Mouse (Mus musculus) Muller cell, postnatal 12 days (primary cell): ENCODE data around the gene Bnip1.

Experiments
- DNase-seq: peaks from one replicate; pipeline ENCODE4 v3.0.0-alpha.2; 2015; ENCODE audit errors: inconsistent ontology term

Gene Bnip1

DNA sequence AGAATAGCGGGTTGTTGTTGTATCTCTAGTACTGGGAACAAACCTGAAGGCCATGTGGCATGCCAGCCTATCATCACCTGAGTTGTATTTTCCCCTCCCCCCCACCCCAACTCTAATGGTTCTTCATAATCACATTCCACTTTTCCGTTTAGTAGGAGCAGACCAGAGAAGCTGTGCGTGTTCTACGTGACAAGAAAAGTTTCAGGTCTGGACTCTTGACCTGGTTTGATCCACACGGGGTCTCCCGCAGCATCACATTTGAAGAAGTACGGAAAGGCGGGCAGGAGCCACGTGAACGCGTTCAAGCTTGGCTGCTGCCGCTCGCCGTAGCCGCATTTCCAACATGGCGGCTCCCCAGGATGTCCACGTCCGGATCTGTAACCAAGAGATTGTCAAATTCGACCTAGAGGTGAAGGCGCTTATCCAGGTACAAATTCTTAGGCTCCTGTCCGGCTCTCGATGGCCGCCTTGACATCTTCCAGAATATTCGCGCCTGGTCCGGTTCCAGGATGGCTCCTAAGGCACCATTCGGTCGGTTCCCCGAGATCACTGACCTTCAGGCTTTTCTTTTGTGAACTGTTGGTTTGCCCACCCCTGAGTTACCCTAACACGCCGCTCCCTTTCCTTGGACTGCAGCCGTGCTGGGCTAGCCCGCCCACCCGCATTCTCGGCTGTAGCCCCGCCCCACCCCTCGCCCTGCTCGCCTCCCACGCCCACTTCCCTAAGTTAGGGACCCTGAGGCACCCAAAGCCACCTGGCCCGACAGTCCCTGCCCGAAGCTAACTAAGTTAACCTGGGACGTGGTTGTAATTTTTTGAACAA is at the start of gene Bnip1:
Gene Bnip1 (plus strand): TSS at position 317 of the 822 bp plus-strand sequence.
- DNase-seq = peak; percentile 70

DNA sequence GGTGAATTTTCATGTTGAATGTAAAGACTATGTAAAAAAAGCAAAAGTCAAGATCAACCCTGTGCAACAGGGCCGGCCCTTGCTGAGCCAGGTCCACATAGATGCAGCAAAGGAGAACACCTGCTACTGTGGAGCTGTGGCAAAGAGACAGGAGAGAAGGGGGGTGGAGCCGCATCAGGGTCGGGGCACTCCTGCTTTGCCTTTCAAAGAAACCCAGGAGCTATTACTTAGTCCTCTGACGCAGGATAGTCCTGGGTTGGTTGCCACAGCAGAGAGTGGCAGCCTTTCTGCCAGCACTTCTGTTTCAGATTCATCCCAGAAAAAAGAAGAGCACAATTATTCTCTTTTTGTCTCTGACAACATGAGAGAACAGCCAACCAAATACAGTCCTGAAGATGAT is 38.3 kb upstream of the Bnip1 start:
- DNase-seq = no peak

DNA sequence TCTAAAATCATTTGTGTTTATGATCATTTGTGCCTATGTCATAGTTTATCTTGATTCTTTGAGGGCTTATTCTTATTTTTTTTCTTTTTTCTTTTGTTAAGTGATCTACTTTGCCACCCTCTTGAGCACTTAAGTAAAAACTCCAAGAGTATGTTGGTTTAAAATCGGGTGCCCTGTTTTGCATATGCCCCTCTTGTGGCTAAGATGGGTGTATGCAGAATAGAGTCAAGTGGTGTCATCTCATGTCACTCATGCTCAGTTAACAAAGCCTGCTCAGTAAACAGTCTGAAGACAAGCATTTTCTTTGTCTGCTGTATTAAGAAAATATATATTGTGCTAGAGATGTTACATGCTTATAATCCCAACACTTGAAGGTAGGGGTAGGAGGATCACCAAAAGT is 37.6 kb upstream of the Bnip1 start:
- no peak for DNase-seq

DNA sequence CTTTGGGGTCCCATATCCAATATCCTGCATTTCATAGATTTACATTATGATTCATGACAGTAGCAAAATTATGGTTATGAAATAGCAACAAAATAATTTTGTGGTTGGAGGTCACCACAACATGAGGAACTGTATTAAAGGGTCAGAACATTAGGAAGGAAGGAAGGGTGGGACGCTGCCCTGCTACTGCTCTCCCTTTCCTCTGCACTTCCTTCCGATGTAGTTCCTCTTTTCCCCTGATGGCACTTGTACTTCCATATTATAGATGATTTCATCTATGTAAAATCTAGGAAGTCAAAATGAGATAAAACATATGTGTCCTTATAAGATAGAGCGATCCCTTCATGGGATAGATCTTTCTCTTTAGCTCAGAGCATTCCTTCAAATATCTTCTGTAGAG is 30.9 kb upstream of the Bnip1 start:
- no peak for DNase-seq

DNA sequence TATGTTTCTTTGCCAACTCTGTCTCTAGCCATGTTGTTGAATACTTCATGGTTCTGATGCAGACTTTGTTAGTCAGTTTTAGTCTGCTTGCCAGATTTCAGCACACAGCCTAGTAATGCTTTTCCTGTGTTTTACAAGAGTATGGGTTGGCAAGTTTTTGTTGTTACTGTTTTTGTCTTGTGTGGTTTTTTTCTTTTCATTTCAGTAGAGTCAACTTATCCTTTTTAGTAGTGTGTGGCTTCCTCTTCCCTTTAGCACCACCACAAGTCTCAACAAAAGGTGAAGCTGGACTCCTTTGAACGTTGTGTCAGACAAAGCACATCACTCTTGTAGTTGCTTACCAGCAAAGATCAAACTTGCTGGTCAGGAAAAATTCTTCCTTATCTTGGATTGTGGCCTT is 28.6 kb upstream of the Bnip1 start:
- DNase-seq = no peak

DNA sequence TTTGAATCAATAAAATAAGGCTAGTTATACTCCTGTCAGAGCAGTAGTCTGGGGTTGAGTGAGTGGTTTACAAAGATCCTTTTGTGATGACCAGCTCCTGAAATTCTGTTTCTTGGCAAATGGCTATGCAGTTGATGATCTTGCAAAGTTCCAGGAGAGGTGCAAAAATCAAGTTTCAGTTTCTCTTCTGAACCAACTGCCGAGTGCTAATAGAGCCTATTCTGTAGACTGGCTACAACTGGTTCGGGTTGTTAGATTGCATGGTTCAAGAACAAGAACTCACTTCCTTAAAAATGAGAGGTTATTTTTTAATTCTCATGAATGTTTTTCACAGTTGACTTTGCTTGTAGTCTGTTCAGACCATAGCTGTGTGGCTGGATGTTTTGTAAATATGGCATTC is 27.4 kb upstream of the Bnip1 start:
- DNase-seq = peak; percentile 50

DNA sequence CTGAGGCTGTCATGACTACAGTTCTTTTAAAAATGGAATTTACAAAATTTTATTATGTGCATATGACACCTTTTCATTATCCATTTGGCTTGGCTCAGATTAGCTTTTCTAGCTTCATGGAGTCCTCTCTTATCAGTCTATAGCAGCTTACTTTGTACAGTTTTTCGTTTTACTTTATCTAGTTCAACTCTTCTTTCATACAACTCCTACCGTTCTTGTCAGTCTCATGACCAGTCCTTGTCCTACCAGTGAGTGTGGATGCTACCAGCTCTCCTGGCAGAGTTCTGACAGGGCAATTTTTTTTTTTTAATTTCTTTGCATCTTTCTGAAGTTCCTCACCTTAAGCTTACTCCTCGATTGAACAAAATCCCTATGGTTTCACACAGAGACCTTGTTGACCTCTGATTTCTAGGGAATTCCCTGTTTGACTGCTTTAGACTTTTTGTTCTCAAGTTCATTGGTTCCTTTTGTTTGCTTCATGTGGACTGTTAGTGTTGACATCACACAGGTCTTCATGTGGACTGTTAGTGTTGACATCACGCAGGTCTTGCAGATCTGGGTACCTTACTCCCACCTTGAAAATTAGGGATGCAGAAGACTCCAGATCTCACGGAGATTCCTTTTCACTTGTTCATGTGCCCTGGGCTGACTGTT is 13.6 kb upstream of the Bnip1 start:
- DNase-seq = no peak

DNA sequence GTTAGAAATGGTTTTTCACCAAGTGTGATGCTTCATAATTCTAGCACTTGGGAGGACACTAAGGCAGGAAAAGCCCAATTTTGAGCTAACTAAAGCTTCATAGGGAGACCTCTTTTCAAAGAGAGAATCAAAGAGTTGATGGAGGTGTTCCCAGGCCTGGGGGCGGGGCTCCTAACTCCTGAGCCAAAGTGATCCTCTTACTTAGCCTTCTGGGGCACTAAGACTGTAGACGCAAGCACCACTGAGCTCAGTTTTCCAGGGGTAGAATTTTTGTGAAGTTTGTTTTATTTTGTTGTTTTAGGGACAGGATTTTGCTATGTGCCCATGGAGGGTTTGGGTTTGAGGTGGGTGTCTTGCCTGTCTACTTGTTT is 13.1 kb upstream of the Bnip1 start:
- DNase-seq = no peak

DNA sequence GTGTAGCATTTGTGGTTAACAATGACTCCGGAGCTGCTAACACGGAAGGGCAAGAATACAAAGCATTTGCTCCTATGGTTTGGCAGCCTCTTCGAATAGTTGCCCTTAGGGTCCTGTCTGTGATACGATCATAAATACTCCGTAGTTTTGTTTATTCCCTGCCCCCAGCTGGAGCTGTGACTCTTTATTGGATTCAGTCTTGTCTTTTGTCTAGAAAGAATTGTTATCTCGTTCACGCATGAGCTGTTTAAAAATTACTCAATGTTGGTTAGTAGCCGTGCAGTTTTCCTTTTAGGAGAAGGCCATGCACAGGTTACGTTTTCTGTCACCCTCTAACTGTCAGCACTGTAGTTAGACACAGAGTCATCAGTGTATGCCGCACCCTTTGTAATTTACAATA is 4.7 kb upstream of the Bnip1 start:
- DNase-seq = peak; percentile 44

DNA sequence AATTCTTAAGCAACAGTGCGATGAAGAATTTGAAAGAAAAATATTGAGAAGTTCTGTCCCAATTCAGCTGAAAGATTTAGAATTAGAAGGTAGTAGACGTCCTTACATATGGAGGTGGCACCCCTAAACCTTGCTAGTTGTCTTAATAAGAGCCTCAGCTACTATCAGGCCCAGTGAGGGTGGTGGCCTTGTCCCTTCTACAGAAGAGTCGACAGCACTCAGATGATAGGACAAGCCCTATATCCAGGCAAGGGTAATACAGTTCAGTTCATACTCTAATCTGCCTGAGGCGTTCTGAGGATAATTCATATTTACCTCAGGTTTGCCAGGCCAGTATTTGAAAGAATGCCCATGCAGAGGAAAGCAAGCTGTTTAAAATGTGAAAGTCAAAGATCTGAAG is 2.9 kb upstream of the Bnip1 start:
- no peak for DNase-seq

DNA sequence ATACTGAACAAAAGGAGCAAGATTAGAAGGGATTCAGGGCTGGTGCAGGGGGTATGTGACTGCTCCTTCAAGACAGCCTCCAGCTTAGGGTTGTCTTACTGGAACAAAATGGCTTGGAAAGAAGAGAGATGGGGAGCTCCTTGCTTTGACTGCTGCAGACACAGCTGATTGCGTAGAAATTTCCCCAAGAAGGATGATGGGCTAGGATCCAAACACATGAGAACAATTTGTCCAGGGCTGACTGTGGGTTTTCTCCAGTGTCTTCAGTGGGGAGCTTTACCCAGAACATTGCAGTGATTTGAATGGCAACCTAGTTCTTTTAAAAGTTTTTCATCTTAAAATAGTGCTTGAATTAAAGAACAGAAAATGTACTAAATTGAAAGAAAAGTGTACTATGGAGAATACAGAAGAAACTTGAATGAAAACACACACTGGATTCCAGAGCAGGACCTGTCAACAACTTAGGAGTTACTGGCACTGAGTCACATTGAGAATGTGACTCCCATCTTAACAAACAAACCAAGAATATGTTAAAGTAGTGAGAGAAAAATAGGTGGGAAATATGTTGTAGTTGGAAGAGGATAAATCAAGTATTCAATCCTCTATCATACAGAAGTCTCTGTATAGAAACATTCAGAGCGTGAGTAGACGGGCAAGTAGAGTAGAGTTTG is 2.3 kb upstream of the Bnip1 start:
- DNase-seq = no peak

DNA sequence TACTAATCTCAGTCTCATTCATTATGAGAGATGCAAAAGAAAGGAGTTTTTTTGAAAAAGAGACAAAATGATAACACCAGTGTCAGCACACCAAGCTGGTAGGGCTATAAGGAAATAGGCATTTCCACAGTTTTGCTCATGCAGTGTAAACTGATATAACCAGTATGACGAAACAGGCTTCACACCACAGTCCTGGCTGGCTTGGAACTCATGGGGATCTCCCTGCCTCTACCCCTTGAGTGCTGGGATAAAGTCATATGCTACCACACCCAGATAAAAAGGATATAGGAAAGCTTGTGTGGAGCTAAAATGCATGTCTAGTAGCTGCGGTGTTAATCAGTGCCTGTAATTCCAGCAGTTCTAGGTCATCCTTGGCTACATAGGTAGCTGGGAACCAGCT is 1.4 kb upstream of the Bnip1 start:
- no peak for DNase-seq

DNA sequence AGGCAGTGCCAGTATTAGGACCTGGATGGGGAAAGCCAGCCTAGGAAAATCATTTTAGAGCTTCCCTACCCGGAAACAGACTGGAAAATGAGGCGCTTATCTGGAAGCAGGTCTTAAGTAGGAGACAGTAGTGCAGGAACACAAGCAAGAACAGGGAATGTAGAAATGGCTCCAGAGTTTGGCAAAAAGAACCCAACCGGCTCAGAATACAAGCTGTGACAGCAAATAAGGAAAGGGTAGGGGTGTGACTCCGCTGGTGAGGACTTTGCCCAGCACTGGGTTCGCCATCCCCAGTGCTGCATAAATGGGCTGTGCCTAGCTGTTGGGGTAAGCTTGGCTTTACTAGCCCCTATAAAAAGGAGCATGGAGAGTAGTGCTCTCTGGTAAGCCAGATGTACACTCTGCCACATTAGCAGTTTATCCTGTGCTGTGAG is 761 bp downstream of the Bnip1 start:
- DNase-seq = no peak

DNA sequence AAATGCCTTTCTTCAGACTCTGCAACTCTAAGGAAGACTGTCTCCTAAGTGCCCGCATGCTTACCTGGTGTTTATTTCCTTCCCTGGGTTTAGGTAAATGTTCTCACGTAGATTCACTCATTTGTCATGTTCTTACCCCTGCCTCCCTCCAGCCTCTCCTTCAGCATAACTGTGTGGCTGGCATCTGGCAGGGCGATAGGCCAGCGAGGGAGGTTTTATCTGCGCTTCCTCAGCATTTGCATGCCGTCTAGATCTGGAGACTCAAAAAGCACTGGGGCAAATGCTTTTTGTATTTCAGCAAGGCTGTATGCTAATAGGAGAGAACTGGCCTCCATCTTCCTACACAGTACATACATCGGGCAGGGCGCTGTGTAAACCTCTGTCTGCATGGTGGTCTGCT is 3.7 kb downstream of the Bnip1 start:
- no peak for DNase-seq

DNA sequence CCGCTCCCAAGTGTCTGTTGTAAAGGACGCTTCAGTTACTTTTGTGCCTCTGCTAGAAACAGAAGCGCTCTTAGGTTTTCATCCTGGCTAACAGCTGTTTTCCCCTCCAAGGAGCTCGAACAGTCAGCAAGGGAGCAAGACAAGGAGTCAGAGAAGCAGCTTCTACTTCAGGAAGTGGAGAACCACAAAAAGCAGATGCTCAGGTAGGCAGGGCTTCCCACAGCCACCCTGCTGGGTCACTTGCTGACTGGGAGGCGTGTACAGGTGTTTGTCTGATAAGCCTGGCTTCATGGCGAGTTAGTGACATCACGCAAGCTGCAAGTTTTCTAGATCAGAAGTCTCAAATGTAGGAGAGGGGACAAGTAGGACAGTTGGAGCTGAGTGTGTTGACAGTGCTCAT is 5.7 kb downstream of the Bnip1 start:
- DNase-seq = no peak

DNA sequence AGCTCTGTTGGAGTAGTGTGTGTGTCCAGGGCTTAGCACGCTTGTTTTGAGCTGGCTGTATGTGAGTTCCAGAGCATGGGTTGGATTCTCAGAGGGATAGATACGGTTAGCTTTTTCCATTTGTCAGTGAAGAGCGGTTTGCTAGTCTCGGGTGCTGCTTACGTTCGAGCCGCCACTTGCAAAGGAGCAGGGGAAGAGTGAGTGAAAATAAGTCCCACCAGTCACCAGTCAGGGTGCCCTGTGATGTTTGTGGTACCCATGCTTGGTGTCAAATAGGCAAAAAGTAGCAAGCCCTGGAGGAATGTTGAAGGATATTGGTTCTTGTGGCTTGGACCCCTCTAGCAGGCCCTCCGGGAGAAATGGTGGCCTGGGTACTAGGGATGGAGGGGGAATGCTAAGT is 8.1 kb downstream of the Bnip1 start:
- no peak for DNase-seq

DNA sequence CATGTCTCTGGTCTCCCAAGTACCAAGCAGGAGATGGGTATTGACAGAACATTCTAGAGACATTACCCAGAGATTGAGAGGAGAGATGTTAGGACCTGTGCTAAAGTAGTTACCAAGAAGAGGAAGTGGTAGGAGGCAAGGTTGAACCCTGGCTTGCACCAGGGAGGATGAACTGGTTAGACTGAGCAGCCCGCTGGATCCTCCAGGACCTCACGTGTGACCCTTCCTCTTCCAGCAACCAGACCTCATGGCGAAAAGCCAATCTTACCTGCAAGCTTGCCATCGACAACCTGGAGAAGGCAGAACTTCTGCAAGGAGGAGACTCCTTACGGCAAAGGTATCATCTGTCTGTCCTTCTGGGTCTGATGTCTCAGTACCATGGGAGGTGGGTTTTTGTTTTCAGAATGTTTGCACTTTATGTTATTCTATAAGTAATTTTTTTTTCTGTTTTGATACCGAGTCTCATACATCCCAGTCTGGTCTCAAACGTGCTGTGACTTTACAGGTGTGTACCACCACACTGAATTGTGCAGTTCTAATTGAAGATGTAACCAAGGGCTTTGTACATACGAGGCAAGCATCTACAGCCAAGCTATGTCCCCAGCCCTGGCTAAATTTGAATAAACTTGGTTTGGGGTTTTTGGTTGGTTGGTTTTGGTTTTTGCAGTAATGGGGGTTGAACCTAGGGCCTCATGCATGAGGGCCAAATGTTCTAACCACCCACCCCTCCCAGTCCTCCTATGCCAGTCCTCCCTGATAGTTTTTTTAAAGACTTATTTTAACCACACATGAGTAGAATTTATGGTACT is 8.8 kb downstream of the Bnip1 start:
- DNase-seq = no peak

DNA sequence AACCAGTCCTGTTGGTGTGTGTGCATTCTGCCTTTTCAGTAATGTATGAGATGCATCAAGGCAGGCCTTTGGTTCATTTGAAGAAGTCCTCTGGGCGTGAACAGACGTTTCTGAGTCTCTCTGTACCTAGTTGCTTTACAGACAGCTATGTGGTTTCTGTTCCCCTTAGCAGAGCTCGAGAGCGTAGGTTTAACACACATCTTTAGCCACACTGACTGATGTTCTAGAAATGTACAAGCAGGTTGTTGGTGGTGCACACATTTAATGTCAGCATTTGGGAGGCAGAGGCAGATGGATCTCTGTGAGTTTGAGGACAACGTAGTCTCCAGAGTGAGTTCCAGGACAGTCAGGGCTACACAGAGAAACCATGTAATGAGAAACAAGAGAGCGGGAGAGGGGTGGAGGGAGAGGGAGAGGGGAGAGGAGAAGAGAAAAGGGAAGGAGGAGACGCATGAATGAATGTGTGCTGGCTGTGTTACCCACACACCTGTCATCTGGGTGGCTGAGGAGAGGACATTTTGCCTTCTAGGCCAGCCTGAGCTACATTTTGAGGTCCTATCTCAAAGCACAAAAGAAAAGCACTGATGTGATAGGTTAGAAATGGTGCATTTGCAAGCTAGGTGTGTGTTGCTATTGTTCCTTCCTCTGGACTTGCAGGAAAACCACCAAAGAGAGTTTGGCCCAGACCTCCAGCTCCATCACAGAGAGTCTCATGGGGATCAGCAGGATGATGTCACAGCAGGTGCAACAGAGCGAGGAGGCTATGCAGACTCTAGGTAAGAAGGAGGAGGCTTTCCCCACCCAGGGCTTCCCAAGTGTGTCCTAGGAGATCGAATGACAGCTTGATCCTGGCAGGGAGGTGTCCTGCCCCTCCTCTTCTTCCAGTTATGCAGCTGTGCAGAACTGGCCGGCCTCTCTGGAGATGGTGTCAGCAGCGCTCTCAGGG is 9.7 kb downstream of the Bnip1 start:
- DNase-seq = no peak

DNA sequence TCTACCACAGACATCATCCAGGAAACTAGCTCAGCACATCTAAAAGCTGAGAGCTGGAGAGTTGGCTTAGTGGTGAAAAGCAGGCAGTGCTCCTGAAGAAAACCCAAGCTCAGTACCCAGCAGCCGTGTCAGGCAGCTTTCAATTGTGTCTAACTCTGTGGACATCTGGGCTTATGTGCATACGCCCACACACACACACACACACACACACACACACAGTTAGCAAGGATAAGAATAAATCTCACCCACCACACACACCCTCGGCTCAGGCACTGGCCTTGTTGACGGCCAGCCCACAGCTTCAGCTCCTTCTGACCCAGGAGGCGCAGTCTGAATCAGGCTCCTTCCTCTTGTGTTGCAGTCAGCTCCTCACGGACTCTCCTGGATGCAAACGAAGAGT is 10.7 kb downstream of the Bnip1 start:
- no peak for DNase-seq

DNA sequence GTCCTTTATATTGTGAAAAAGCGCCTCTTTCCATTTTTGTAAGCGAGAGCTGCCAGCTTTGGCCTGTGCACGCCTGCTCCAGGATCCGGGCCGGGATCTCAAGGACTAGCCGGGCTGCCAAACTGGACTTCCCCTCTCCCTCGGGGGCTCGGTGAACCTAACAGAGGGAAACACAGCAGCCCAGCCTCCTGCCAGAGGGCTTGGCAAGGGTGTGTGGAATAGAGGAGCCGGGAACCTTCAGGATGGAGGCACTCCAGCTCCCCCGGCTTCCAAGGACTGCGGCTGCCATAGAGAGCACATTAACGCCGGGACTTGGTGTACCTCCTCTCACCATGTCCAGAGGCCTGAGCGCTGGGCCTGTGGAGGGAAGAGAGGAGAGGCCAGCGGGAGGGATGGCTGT is 11.2 kb downstream of the Bnip1 start:
- DNase-seq = no peak
